Mouse (Mus musculus): Measurements from ENCODE around the gene Tnnt1. TPM values are rescaled to one million over a fixed set of nuclear protein-coding genes. Genes with fewer than 3 reads are reported as not detected.
"Not testable (repeated sequence)": the region's sequence is repeated elsewhere in the genome, so short reads cannot be mapped to it uniquely, and the experiment has no call there.

Tnnt1 gene
- polyA plus RNA-seq, 1 experiment, result 1,403 TPM

- Histone ChIP-seq H3K4me2 (ENCODE audit: low read depth) (no peak overlapping the region), H3ac (ENCODE audit: control insufficient read depth, insufficient read length) (no peak overlapping the region), H3K36me3 (ENCODE audit: control insufficient read depth, insufficient read depth) (no peaks in the 10 kb centered on the region), H3K4me3 (no peak overlapping the region), H3K79me2 (ENCODE audit: control insufficient read depth, insufficient read depth) (no peaks in the 10 kb centered on the region), H3K27me3 (ENCODE audit: control insufficient read depth, insufficient read depth, insufficient read length) (peaks cover 10% of the 10 kb centered on the region)
- TF ChIP-seq USF1 (IDR thresholded peaks at IDR 0.05; ENCODE audit: low read depth), result no peak
- TF ChIP-seq MYOG (IDR thresholded peaks at IDR 0.05; ENCODE audit: control insufficient read depth in 1 of 3, insufficient read depth in 1 of 3, insufficient read length in 2 of 3, low read depth in 2 of 3), result no peak
- TF ChIP-seq POLR2AphosphoS2 (IDR thresholded peaks at IDR 0.05; ENCODE audit: insufficient read length, low read depth), result no peak
- no peak for TF ChIP-seq POLR2A (IDR thresholded peaks at IDR 0.05; ENCODE audit: insufficient read length, low read depth)
- TF ChIP-seq CEBPB (IDR thresholded peaks at IDR 0.05; ENCODE audit: insufficient read depth, poor library complexity, severe bottlenecking), result no peak
- no peak for TF ChIP-seq REST (IDR thresholded peaks at IDR 0.05; ENCODE audit: insufficient read depth, insufficient read length)
- TF ChIP-seq SRF (IDR thresholded peaks at IDR 0.05; ENCODE audit: control insufficient read depth, insufficient read length, low read depth), result no peak
- no peak for TF ChIP-seq TCF3 (IDR thresholded peaks at IDR 0.05; ENCODE audit: insufficient read length, low read depth)
- TF ChIP-seq TCF12 (IDR thresholded peaks at IDR 0.05; ENCODE audit: insufficient read depth, poor library complexity, severe bottlenecking), result no peak
- no peak for TF ChIP-seq MYOD1 (IDR thresholded peaks at IDR 0.05; ENCODE audit: control insufficient read depth in 1 of 3, insufficient read length in 2 of 3, low read depth in 2 of 3)
- TF ChIP-seq E2F4 (IDR thresholded peaks at IDR 0.05; ENCODE audit: insufficient read depth), result no peak
- no peak for TF ChIP-seq MAX (IDR thresholded peaks at IDR 0.05; ENCODE audit: low read depth)
These were observed 22.8 kb upstream of the Tnnt1 start for GRCm38 (mm10) chr7:4539019-4539418.

- TF ChIP-seq MAX (IDR thresholded peaks at IDR 0.05; ENCODE audit: low read depth) (no peak), CEBPB (IDR thresholded peaks at IDR 0.05; ENCODE audit: insufficient read depth, poor library complexity, severe bottlenecking) (no peak), MYOG (IDR thresholded peaks at IDR 0.05; ENCODE audit: control insufficient read depth in 1 of 3, insufficient read depth in 1 of 3, insufficient read length in 2 of 3, low read depth in 2 of 3) (no peak), E2F4 (IDR thresholded peaks at IDR 0.05; ENCODE audit: insufficient read depth) (no peak), USF1 (IDR thresholded peaks at IDR 0.05; ENCODE audit: low read depth) (no peak), POLR2AphosphoS2 (IDR thresholded peaks at IDR 0.05; ENCODE audit: insufficient read length, low read depth) (no peak), REST (IDR thresholded peaks at IDR 0.05; ENCODE audit: insufficient read depth, insufficient read length) (no peak), MYOD1 (IDR thresholded peaks at IDR 0.05; ENCODE audit: control insufficient read depth in 1 of 3, insufficient read length in 2 of 3, low read depth in 2 of 3) (no peak), SRF (IDR thresholded peaks at IDR 0.05; ENCODE audit: control insufficient read depth, insufficient read length, low read depth) (no peak), POLR2A (IDR thresholded peaks at IDR 0.05; ENCODE audit: insufficient read length, low read depth) (no peak), TCF3 (IDR thresholded peaks at IDR 0.05; ENCODE audit: insufficient read length, low read depth) (no peak), TCF12 (IDR thresholded peaks at IDR 0.05; ENCODE audit: insufficient read depth, poor library complexity, severe bottlenecking) (no peak)
- Histone ChIP-seq H3K79me2 (ENCODE audit: control insufficient read depth, insufficient read depth) (no peaks in the 10 kb centered on the region), H3ac (ENCODE audit: control insufficient read depth, insufficient read length) (no peak overlapping the region), H3K27me3 (ENCODE audit: control insufficient read depth, insufficient read depth, insufficient read length) (peaks cover under 1% of the 10 kb centered on the region), H3K4me3 (no peak overlapping the region), H3K4me2 (ENCODE audit: low read depth) (no peak overlapping the region), H3K36me3 (ENCODE audit: control insufficient read depth, insufficient read depth) (no peaks in the 10 kb centered on the region)
These were observed 21.0 kb upstream of the Tnnt1 start for GRCm38 (mm10) chr7:4537181-4537580.

- Histone ChIP-seq H3K4me2 (ENCODE audit: low read depth) (no peak overlapping the region), H3K36me3 (ENCODE audit: control insufficient read depth, insufficient read depth) (no peaks in the 10 kb centered on the region), H3K4me3 (no peak overlapping the region), H3K79me2 (ENCODE audit: control insufficient read depth, insufficient read depth) (no peaks in the 10 kb centered on the region), H3K27me3 (ENCODE audit: control insufficient read depth, insufficient read depth, insufficient read length) (no peaks in the 10 kb centered on the region), H3ac (ENCODE audit: control insufficient read depth, insufficient read length) (no peak overlapping the region)
- TF ChIP-seq POLR2AphosphoS2 (IDR thresholded peaks at IDR 0.05; ENCODE audit: insufficient read length, low read depth) (no peak), MYOD1 (IDR thresholded peaks at IDR 0.05; ENCODE audit: control insufficient read depth in 1 of 3, insufficient read length in 2 of 3, low read depth in 2 of 3) (no peak), USF1 (IDR thresholded peaks at IDR 0.05; ENCODE audit: low read depth) (no peak), TCF3 (IDR thresholded peaks at IDR 0.05; ENCODE audit: insufficient read length, low read depth) (no peak), REST (IDR thresholded peaks at IDR 0.05; ENCODE audit: insufficient read depth, insufficient read length) (no peak), MAX (IDR thresholded peaks at IDR 0.05; ENCODE audit: low read depth) (no peak), TCF12 (IDR thresholded peaks at IDR 0.05; ENCODE audit: insufficient read depth, poor library complexity, severe bottlenecking) (no peak), SRF (IDR thresholded peaks at IDR 0.05; ENCODE audit: control insufficient read depth, insufficient read length, low read depth) (no peak), MYOG (IDR thresholded peaks at IDR 0.05; ENCODE audit: control insufficient read depth in 1 of 3, insufficient read depth in 1 of 3, insufficient read length in 2 of 3, low read depth in 2 of 3) (no peak), E2F4 (IDR thresholded peaks at IDR 0.05; ENCODE audit: insufficient read depth) (no peak), POLR2A (IDR thresholded peaks at IDR 0.05; ENCODE audit: insufficient read length, low read depth) (no peak), CEBPB (IDR thresholded peaks at IDR 0.05; ENCODE audit: insufficient read depth, poor library complexity, severe bottlenecking) (no peak)
These were observed 20.2 kb upstream of the Tnnt1 start for GRCm38 (mm10) chr7:4536369-4536768.

GRCm38 (mm10) chr7:4532005-4532729, 16.0 kb upstream of the Tnnt1 start, which contains the start of gene Dnaaf3:
Dnaaf3 (minus strand) TSS chr7:4532453.
- TF ChIP-seq MYOG (IDR thresholded peaks at IDR 0.05; ENCODE audit: control insufficient read depth in 1 of 3, insufficient read depth in 1 of 3, insufficient read length in 2 of 3, low read depth in 2 of 3) (no peak), USF1 (IDR thresholded peaks at IDR 0.05; ENCODE audit: low read depth) (no peak), E2F4 (IDR thresholded peaks at IDR 0.05; ENCODE audit: insufficient read depth) (no peak), MAX (IDR thresholded peaks at IDR 0.05; ENCODE audit: low read depth) (no peak), SRF (IDR thresholded peaks at IDR 0.05; ENCODE audit: control insufficient read depth, insufficient read length, low read depth) (no peak), POLR2A (IDR thresholded peaks at IDR 0.05; ENCODE audit: insufficient read length, low read depth) (no peak), TCF3 (IDR thresholded peaks at IDR 0.05; ENCODE audit: insufficient read length, low read depth) (no peak), POLR2AphosphoS2 (IDR thresholded peaks at IDR 0.05; ENCODE audit: insufficient read length, low read depth) (no peak), REST (IDR thresholded peaks at IDR 0.05; ENCODE audit: insufficient read depth, insufficient read length) (no peak), TCF12 (IDR thresholded peaks at IDR 0.05; ENCODE audit: insufficient read depth, poor library complexity, severe bottlenecking) (no peak)
- Histone ChIP-seq H3K36me3 (ENCODE audit: control insufficient read depth, insufficient read depth) (no peaks in the 10 kb centered on the region), H3K4me2 (ENCODE audit: low read depth) (peak within 1 kb of the TSS; percentile 86), H3K4me3 (peak within 1 kb of the TSS; percentile 20), H3ac (ENCODE audit: control insufficient read depth, insufficient read length) (no peak within 1 kb of the TSS), H3K27me3 (ENCODE audit: control insufficient read depth, insufficient read depth, insufficient read length) (no peaks in the 10 kb centered on the region), H3K79me2 (ENCODE audit: control insufficient read depth, insufficient read depth) (no peaks in the 10 kb centered on the region)

- H3K36me3 ChIP-seq (ENCODE audit: control insufficient read depth, insufficient read depth); H3K27me3 ChIP-seq (ENCODE audit: control insufficient read depth, insufficient read depth, insufficient read length); H3K79me2 ChIP-seq (ENCODE audit: control insufficient read depth, insufficient read depth); H3K4me3 ChIP-seq; H3K4me2 ChIP-seq (ENCODE audit: low read depth); H3ac ChIP-seq (ENCODE audit: control insufficient read depth, insufficient read length): not testable (repeated sequence)
These were observed 14.0 kb upstream of the Tnnt1 start for GRCm38 (mm10) chr7:4530166-4530565.

Measured in myocyte (in vitro differentiated cells).